Mouse (Mus musculus) embryonic facial prominence, embryonic 10.5 days (tissue): ENCODE data around the gene Rcan1. TPM values are rescaled to one million over a fixed set of nuclear protein-coding genes. Genes with fewer than 3 reads are reported as not detected.
A peak's percentile ranks its signal among the peaks of the same experiment; 100 is the strongest.
"Not testable (repeated sequence)": the region's sequence is repeated elsewhere in the genome, so short reads cannot be mapped to it uniquely, and the experiment has no call there.

Experiments
- DNase-seq: peaks from one replicate; pipeline ENCODE4 v3.0.0-alpha.2; 2017; ENCODE audit warnings: low spot score
- H3K27ac ChIP-seq: fragments of 300-500 bp; sonication (generic); replicated peaks from 2 replicates; pipeline ENCODE4 v1.5.1; 2016; ENCODE audit warnings: mild to moderate bottlenecking
- H3K27me3 ChIP-seq: fragments of 300-500 bp; sonication (generic); replicated peaks from 2 replicates; pipeline ENCODE4 v1.6.1; 2016; ENCODE audit warnings: low read depth, mild to moderate bottlenecking; ENCODE audit not compliant: poor library complexity, severe bottlenecking
- H3K36me3 ChIP-seq: fragments of 300-500 bp; sonication (generic); replicated peaks from 2 replicates; pipeline ENCODE4 v1.6.1; 2016; ENCODE audit warnings: mild to moderate bottlenecking, moderate library complexity
- H3K4me1 ChIP-seq: fragments of 300-500 bp; sonication (generic); 2 replicates; pipeline ENCODE4 v1.6.1; 2016
- H3K4me3 ChIP-seq: fragments of 300-500 bp; sonication (generic); 2 replicates; pipeline ENCODE4 v1.5.1; 2016; ENCODE audit warnings: mild to moderate bottlenecking, moderate library complexity
- H3K9me3 ChIP-seq: fragments of 300-500 bp; sonication (generic); 2 replicates; pipeline ENCODE4 v1.6.1; 2016; ENCODE audit warnings: mild to moderate bottlenecking
- WGBS: fragments of 180-500 bp; shearing (Covaris S2); methylation state at CpG from one replicate; pipeline ENCODE4 v1.1.7; 2016; 5-methylcytosine and 5-hydroxymethylcytosine counted together
- polyA plus RNA-seq: library from polyadenylated mRNA; unstranded; fragments of >200 nt; fragmentation: Nextera tagmentation; extraction: Ambion mirVana; gene quantifications from 2 replicates; pipeline ENCODE4 v1.2.1, GENCODE M21; 2016

Gene Rcan1
- polyA plus RNA-seq, 1 experiment from 2014 or later: 32.8 TPM

- no peak overlapping the region for H3K27ac ChIP-seq
- no peak for DNase-seq
- H3K27me3 ChIP-seq: no peaks in the 10 kb centered on the region
- H3K36me3 ChIP-seq: peaks cover under 1% of the 10 kb centered on the region; the same call in 1 of the 2 replicates
- no peaks in the 10 kb centered on the region for H3K9me3 ChIP-seq
- H3K4me1 ChIP-seq: peaks cover 67% of the 10 kb centered on the region
- no peak overlapping the region for H3K4me3 ChIP-seq
- 79% methylated on average over 11 of the region's 11 CpGs for WGBS
Measured at GRCm38 (mm10) chr16:92425875-92426274, 44.8 kb downstream of the Rcan1 start.

- H3K4me1 ChIP-seq: peaks cover 54% of the 10 kb centered on the region
- no peaks in the 10 kb centered on the region for H3K27me3 ChIP-seq
- H3K4me3 ChIP-seq: no peak overlapping the region
- H3K9me3 ChIP-seq: no peaks in the 10 kb centered on the region
- 62% methylated on average over 10 of the region's 10 CpGs for WGBS
- H3K36me3 ChIP-seq: no peaks in the 10 kb centered on the region
- peak overlapping the region; percentile 66 for H3K27ac ChIP-seq
- no peak for DNase-seq
Measured at GRCm38 (mm10) chr16:92423363-92423762, 47.3 kb downstream of the Rcan1 start.

DNA sequence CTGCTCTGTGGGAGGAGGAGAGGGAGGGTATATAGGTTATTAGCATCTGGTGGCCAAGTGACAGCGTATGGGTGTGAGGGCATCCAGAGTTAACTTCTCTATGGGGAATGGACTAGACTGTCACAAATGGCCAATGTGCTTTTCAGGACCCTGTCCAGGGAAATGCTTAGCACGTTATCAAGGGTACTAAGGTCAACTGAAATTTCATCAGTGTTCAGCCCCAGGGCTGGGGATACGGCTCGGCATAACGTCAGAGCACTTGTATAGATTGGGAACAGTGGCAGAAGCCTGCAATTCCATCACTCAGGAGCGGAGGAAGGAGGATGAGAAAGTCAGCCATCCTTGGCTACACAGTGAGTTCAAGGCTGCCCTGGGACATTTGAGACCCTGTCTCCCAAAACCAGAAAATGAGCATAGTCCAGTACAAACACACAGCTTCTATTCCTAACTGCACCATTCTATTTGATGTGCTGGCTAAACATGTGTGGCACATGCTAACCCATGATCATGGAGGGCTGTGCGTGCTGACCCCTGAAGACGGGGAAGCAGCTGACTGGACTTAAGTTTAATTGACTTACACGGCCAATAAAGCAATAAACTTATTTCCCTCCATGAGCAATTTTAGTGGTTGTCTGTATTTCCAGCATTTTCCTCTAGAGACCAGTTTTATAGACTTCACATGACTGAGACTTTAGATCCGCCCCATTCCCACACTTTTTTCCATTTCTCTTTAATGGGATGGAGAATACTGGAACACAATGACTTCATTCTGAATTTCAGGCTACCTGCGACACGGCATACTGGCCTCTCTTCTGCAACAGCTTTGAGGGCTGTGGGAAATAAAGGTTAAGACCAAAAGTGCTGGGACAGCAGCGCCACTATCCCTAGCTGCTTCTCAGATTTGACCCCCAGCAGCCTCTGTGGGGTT lies 48.0 kb downstream of the Rcan1 start:
- DNase-seq: no peak
- Histone ChIP-seq H3K4me1 (peaks cover 47% of the 10 kb centered on the region), H3K27ac (no peak overlapping the region), H3K36me3 (peaks cover 2% of the 10 kb centered on the region; the same call in 1 of the 2 replicates), H3K27me3 (no peaks in the 10 kb centered on the region), H3K4me3 (no peak overlapping the region), H3K9me3 (no peaks in the 10 kb centered on the region)
- WGBS: 76% methylated on average over 13 of the region's 13 CpGs

DNA sequence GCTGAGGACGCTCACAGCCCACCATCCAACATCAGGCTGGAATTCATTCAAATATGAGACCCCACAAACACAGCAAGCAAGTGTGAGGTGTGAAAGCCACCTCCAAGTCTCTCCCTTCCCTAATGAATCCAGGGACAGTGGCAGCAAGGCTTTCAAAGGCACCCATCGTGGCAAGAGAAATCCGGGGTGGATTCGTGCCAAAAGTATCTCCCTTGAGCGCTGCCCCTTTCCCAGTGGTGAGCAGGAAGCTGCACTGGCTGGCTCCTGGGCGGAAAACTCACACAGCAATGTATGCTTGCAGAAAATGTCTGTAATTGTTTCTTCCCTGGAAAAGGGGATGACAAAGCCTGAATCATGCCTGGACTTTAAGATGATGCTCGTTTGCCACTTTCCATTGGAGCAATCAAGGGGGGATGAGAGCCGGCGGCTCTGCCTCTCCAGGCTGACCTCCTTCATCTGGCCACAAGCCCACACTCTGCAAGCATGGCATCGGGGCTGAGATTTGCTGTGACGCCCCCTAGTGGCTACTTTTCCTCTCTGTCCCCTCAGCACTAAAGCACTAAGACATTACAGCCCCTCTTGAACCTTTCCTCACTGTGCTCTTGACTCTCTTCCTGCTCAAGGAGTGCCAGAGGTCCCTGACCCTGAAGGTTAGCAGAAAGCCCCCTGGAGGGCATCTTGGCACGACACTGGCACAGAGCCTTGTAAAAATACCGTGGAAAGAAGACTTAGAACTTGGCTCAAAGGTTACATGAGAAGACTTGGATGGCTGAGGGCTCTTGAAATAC lies 49.3 kb downstream of the Rcan1 start:
- H3K4me3 ChIP-seq: no peak overlapping the region
- H3K27me3 ChIP-seq: no peaks in the 10 kb centered on the region
- no peak for DNase-seq
- peaks cover 41% of the 10 kb centered on the region for H3K4me1 ChIP-seq
- no peak overlapping the region for H3K27ac ChIP-seq
- peaks cover 4% of the 10 kb centered on the region; the same call in 1 of the 2 replicates for H3K36me3 ChIP-seq
- 69% methylated on average over 13 of the region's 13 CpGs for WGBS
- no peaks in the 10 kb centered on the region for H3K9me3 ChIP-seq

GRCm38 (mm10) chr16:92420641-92421040 lies 50.0 kb downstream of the Rcan1 start:
- Histone ChIP-seq H3K27ac (no peak overlapping the region), H3K9me3 (no peaks in the 10 kb centered on the region), H3K4me1 (peaks cover 41% of the 10 kb centered on the region), H3K27me3 (no peaks in the 10 kb centered on the region), H3K4me3 (no peak overlapping the region), H3K36me3 (peaks cover 4% of the 10 kb centered on the region; the same call in 1 of the 2 replicates)
- no peak for DNase-seq
- 93% methylated on average over 5 of the region's 5 CpGs for WGBS

- Histone ChIP-seq H3K4me3 (no peak overlapping the region), H3K36me3 (peaks cover 4% of the 10 kb centered on the region; the same call in 1 of the 2 replicates), H3K27ac (no peak overlapping the region), H3K9me3 (no peaks in the 10 kb centered on the region), H3K4me1 (peaks cover 43% of the 10 kb centered on the region), H3K27me3 (no peaks in the 10 kb centered on the region)
- WGBS: 94% methylated on average over 12 of the region's 12 CpGs
- DNase-seq: no peak
Measured at GRCm38 (mm10) chr16:92419099-92419498, 51.6 kb downstream of the Rcan1 start.

DNA sequence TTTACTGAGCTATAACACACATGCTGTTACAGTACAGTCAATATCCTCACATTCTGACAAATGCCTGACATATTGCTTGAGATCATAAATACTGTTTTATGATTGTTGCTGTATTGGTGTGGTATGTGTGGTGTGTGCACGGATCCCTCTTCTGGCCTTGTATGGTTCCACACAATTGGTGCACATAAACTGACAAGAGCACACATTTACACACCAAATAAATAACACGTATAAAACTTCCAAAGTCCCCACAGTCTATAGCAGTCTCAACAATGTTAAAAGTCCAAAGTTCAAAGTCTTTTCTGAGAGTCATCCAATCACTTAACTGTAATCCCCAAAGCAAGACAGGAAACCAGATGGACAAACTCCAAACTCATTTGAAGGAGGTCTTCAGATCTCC lies 53.4 kb downstream of the Rcan1 start:
- H3K4me3 ChIP-seq: no peak overlapping the region
- DNase-seq: no peak
- H3K27me3 ChIP-seq: no peaks in the 10 kb centered on the region
- no peaks in the 10 kb centered on the region for H3K9me3 ChIP-seq
- peaks cover 4% of the 10 kb centered on the region; the same call in 1 of the 2 replicates for H3K36me3 ChIP-seq
- H3K4me1 ChIP-seq: peaks cover 39% of the 10 kb centered on the region
- 97% methylated on average over 2 of the region's 2 CpGs for WGBS
- no peak overlapping the region for H3K27ac ChIP-seq

- Histone ChIP-seq H3K4me1 (peaks cover 48% of the 10 kb centered on the region), H3K4me3 (no peak overlapping the region), H3K27ac (no peak overlapping the region), H3K36me3 (peaks cover 4% of the 10 kb centered on the region; the same call in 1 of the 2 replicates), H3K9me3 (no peaks in the 10 kb centered on the region), H3K27me3 (no peaks in the 10 kb centered on the region)
- WGBS: 25% methylated on average over 7 of the region's 7 CpGs
- no peak for DNase-seq
Measured at GRCm38 (mm10) chr16:92415702-92416118, 55.0 kb downstream of the Rcan1 start.

GRCm38 (mm10) chr16:92415038-92415437 lies 55.6 kb downstream of the Rcan1 start:
- not testable (repeated sequence) for DNase-seq, H3K4me3 ChIP-seq, H3K9me3 ChIP-seq, H3K27ac ChIP-seq, H3K36me3 ChIP-seq, H3K27me3 ChIP-seq
- peaks cover 50% of the 10 kb centered on the region for H3K4me1 ChIP-seq
- 51% methylated on average over 6 of the region's 6 CpGs for WGBS

- DNase-seq: no peak
- 26% methylated on average over 7 of the region's 7 CpGs for WGBS
Measured at GRCm38 (mm10) chr16:92412888-92413287, 57.8 kb downstream of the Rcan1 start.

GRCm38 (mm10) chr16:92411981-92412706 lies 58.5 kb downstream of the Rcan1 start:
- no peak overlapping the region for H3K4me3 ChIP-seq
- WGBS: 76% methylated on average over 19 of the region's 19 CpGs
- H3K9me3 ChIP-seq: 0 out of 2 replicates have a peak, but pooled peaks cover 2% of the 10 kb centered on the region
- H3K4me1 ChIP-seq: peaks cover 50% of the 10 kb centered on the region
- no peak for DNase-seq
- peak overlapping the region; percentile 41 for H3K27ac ChIP-seq
- 0 out of 2 replicates have a peak, but pooled peaks cover 5% of the 10 kb centered on the region for H3K36me3 ChIP-seq
- no peaks in the 10 kb centered on the region for H3K27me3 ChIP-seq

More at GRCm38 (mm10) chr16:92412888-92413287, 57.8 kb downstream of the Rcan1 start:
- 0 out of 2 replicates have a peak, but pooled peaks cover 2% of the 10 kb centered on the region for H3K9me3 ChIP-seq
- no peaks in the 10 kb centered on the region for H3K27me3 ChIP-seq
- H3K27ac ChIP-seq: peak overlapping the region; percentile 35
- peaks cover 7% of the 10 kb centered on the region; the same call in 1 of the 2 replicates for H3K36me3 ChIP-seq
- peaks cover 50% of the 10 kb centered on the region for H3K4me1 ChIP-seq
- H3K4me3 ChIP-seq: no peak overlapping the region

DNA sequence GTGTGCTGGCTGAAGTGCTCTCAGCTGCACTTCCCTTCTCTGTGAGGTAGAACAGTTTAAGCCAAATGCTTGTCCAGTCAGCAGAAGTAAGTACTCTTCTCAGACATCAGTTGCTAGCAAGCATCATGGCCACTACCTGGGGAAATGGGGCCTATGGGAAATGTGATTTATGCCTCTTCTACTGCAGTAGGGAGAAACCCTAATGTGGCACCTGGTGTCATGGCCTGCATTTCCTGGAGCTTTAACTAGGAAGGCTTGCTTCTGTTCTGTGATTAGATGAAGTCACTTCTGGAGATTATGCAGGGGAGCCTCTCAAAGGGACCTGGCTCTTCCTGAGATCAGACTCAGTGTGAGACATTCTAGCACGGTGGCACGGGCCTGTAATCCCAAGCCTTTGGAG lies 60.3 kb downstream of the Rcan1 start:
- DNase-seq: no peak
- H3K4me1 ChIP-seq: peaks cover 36% of the 10 kb centered on the region
- no peaks in the 10 kb centered on the region for H3K27me3 ChIP-seq
- 79% methylated on average over 2 of the region's 2 CpGs for WGBS
- 0 out of 2 replicates have a peak, but pooled peaks cover 5% of the 10 kb centered on the region for H3K36me3 ChIP-seq
- no peak overlapping the region for H3K27ac ChIP-seq
- no peak overlapping the region for H3K4me3 ChIP-seq
- H3K9me3 ChIP-seq: 0 out of 2 replicates have a peak, but pooled peaks cover 2% of the 10 kb centered on the region
